Mouse (Mus musculus) hindbrain, embryonic 14.5 days (tissue): ENCODE data around the gene Rbm43. TPM values are rescaled to one million over a fixed set of nuclear protein-coding genes. Genes with fewer than 3 reads are reported as not detected.
"Not testable (repeated sequence)": the region's sequence is repeated elsewhere in the genome, so short reads cannot be mapped to it uniquely, and the experiment has no call there.

Experiments
- ATAC-seq: fragments of 200-750 bp; cut with Nextera tagmentation; 2 replicates; pipeline ENCODE4 v1.8.0; 2017; ENCODE audit warnings: moderate number of reproducible peaks, mild to moderate bottlenecking, moderate TSS enrichment, moderate library complexity; ENCODE audit not compliant: low FRiP score
- DNase-seq: peaks from one replicate; pipeline ENCODE4 v3.0.0-alpha.2; 2015; ENCODE audit warnings: low spot score
- H3K27ac ChIP-seq: fragments of 300-500 bp; sonication (generic); 2 replicates; pipeline ENCODE4 v1.5.1; 2014; ENCODE audit warnings: mild to moderate bottlenecking, moderate library complexity
- H3K27me3 ChIP-seq: fragments of 300-500 bp; sonication (generic); 2 replicates; pipeline ENCODE4 v1.6.1; 2014; ENCODE audit warnings: mild to moderate bottlenecking, low read length, mixed read lengths; ENCODE audit not compliant: control insufficient read depth, insufficient read depth
- H3K36me3 ChIP-seq: fragments of 300-500 bp; sonication (generic); replicated peaks from 2 replicates; pipeline ENCODE4 v1.6.1; 2014; ENCODE audit not compliant: control insufficient read depth, insufficient read depth
- H3K4me1 ChIP-seq: fragments of 300-500 bp; sonication (generic); replicated peaks from 2 replicates; pipeline ENCODE4 v1.6.1; 2014; ENCODE audit warnings: antibody characterized with exemption, low read length, mixed read lengths; ENCODE audit not compliant: control insufficient read depth, insufficient read depth
- H3K4me2 ChIP-seq: fragments of 300-500 bp; sonication (generic); replicated peaks from 2 replicates; pipeline ENCODE4 v1.6.1; 2014; ENCODE audit warnings: mild to moderate bottlenecking, moderate library complexity
- H3K4me3 ChIP-seq: fragments of 300-500 bp; sonication (generic); replicated peaks from 2 replicates; pipeline ENCODE4 v1.5.1; 2014; ENCODE audit warnings: mild to moderate bottlenecking, low read length
- H3K9ac ChIP-seq: fragments of 300-500 bp; sonication (generic); 2 replicates; pipeline ENCODE4 v1.6.1; 2014
- H3K9me3 ChIP-seq: fragments of 300-500 bp; sonication (generic); 2 replicates; pipeline ENCODE4 v1.6.1; 2016; ENCODE audit warnings: low read length; ENCODE audit not compliant: control insufficient read depth
- WGBS: fragments of 180-500 bp; shearing (Covaris S2); extraction: QIAGEN DNeasy Blood & Tissue Kit; methylation state at CpG from one replicate; pipeline ENCODE4 v1.1.7; 2014; 5-methylcytosine and 5-hydroxymethylcytosine counted together
- polyA plus RNA-seq: library from polyadenylated mRNA; unstranded; fragments of >200 nt; fragmentation: Nextera tagmentation; extraction: Ambion mirVana; gene quantifications from 2 replicates; pipeline ENCODE4 v1.2.1, GENCODE M21; 2014

Rbm43 gene
- polyA plus RNA-seq, 1 experiment from 2014 or later: 7.5 TPM

DNA sequence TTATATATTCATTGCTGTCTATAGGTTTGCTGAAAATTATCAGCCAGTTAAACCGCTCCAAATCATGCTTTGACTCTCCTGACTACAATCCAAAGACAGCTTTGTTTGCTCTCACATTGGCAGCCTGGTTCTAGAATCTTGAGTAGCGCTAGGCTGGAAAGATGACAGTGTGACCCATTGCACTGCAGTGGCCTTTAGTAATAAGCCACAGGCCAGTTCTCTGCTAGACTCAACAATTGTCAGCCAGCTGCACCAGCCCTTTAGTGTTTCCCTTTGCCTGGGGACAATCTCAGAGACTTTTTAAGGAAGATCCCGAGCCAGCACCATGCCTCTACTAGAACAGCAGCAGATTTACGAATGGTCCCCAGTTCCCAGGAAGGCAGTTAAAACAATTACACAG is 44.0 kb downstream of the Rbm43 start:
- no peak overlapping the region for H3K27ac ChIP-seq
- no peak overlapping the region for H3K9ac ChIP-seq
- H3K9me3 ChIP-seq: 0 out of 2 replicates have a peak, but pooled peaks cover under 1% of the 10 kb centered on the region
- no peak overlapping the region for H3K4me3 ChIP-seq
- H3K27me3 ChIP-seq: no peaks in the 10 kb centered on the region
- 91% methylated on average over 4 of the region's 4 CpGs for WGBS
- DNase-seq (no peak), ATAC-seq (no peak)
- H3K4me2 ChIP-seq: no peak overlapping the region
- H3K4me1 ChIP-seq: no peaks in the 10 kb centered on the region
- no peaks in the 10 kb centered on the region for H3K36me3 ChIP-seq

DNA sequence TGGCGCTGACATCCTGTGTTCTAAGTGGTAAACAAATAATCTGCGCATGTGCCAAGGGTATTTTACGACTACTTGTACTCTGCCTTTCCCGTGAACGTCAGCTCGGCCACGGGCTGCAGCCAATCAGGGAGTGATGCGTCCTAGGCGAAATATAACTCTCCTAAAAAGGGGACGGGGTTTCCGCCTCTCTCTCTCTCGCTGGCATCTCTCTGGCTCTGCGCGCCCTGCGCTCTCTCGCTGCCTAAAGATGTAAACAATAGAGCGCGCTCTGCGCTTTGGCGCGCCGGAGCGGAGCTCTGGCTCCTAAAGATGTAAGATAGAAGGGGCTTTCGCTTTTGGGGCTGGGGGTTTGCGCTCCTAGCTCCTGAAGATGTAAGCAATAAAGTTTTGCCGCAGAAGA is 44.8 kb downstream of the Rbm43 start:
- not testable (repeated sequence) for H3K27me3 ChIP-seq, H3K4me1 ChIP-seq, H3K4me3 ChIP-seq, H3K9ac ChIP-seq, H3K4me2 ChIP-seq, H3K36me3 ChIP-seq, H3K27ac ChIP-seq, ATAC-seq, H3K9me3 ChIP-seq, DNase-seq
- 98% methylated on average over 10 of the region's 26 CpGs for WGBS

DNA sequence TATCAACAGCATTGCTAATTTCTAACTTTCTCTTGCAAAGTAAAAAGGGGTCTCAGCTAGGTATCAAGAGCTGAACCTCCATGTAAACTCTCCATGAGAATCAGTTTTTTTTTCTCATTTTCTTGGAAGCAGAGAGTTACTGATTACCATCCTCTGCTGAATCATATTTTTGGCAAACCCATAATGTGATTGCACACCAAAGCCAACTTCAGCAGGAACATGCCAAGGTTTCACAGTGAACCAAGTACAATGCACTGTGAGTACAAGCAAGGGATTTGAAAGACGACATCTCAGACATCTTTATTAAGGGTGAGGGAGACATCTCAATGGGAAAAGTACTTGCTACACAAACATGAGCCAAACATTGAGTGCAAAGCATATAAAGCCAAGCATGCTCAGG is 54.8 kb downstream of the Rbm43 start:
- Histone ChIP-seq H3K4me1 (no peaks in the 10 kb centered on the region), H3K4me3 (no peak overlapping the region), H3K9ac (no peak overlapping the region), H3K27me3 (no peaks in the 10 kb centered on the region), H3K27ac (no peak overlapping the region), H3K4me2 (no peak overlapping the region), H3K9me3 (no peaks in the 10 kb centered on the region), H3K36me3 (no peaks in the 10 kb centered on the region)
- no peak for DNase-seq
- WGBS: 76% methylated on average over 1 of the region's 1 CpGs
- no peak for ATAC-seq

Other genes starting within 250 kb of the Rbm43 start
- gene Nmi, start 38.3 kb upstream of the Rbm43 start, polyA plus RNA-seq: 4.5 and 4.7 TPM in 2 replicates
- gene Tnfaip6, start 102.8 kb upstream of the Rbm43 start, polyA plus RNA-seq: 2.5 and 3.2 TPM in 2 replicates
- gene Rif1, start 137.7 kb upstream of the Rbm43 start, polyA plus RNA-seq: 25.5 and 32.4 TPM in 2 replicates